Mouse (Mus musculus) heart, adult 2 months (tissue): ENCODE measurements around the gene Tbc1d9.

Experiments used
- CTCF ChIP-seq: fragments of 200-600 bp; IDR thresholded peaks from 2 replicates; pipeline ENCODE4 v1.8.1; 2022; ENCODE audit warnings: antibody characterized with exemption, mild to moderate bottlenecking, moderate library complexity
- EP300 ChIP-seq: fragments of 200-500 bp; IDR thresholded peaks from 2 replicates; pipeline ENCODE4 v1.6.1; 2011; ENCODE audit warnings: low read depth, low read length, control low read depth; ENCODE audit not compliant: insufficient read depth
- POLR2A ChIP-seq: fragments of 200-500 bp; IDR thresholded peaks from 2 replicates; pipeline ENCODE4 v1.6.1; 2011; ENCODE audit warnings: mild to moderate bottlenecking, low read depth, low read length, control low read depth; ENCODE audit not compliant: insufficient read depth

GRCm38 (mm10) chr8:83155110-83155509 is 10.0 kb upstream of the Tbc1d9 start:
- no peak for TF ChIP-seq CTCF
- no peak for TF ChIP-seq POLR2A
- TF ChIP-seq EP300: no peak
